Mouse (Mus musculus) G1E (cell line): ENCODE measurements at regions not wholly inside any gene's neighbourhood (a gene's known extent, or its start where the extent isn't known, plus 50 kb on each side); places are given as distances from the start of the nearest gene placed in this dataset.

Experiments used
- CTCF ChIP-seq: IDR thresholded peaks from 2 replicates; pipeline ENCODE4 v1.5.1; 2012; ENCODE audit warnings: low read depth, low read length, inconsistent platforms, mixed read lengths
- POLR2AphosphoS5 ChIP-seq: IDR thresholded peaks from 2 replicates; pipeline ENCODE4 v1.6.1; 2012; ENCODE audit warnings: low read depth, low read length, inconsistent platforms; ENCODE audit not compliant: insufficient replicate concordance
- TAL1 ChIP-seq: conservative IDR thresholded peaks from 2 replicates; pipeline ENCODE4 v1.6.1; 2012; ENCODE audit warnings: low read depth, low read length, inconsistent platforms, mixed read lengths

- TF ChIP-seq CTCF = no peak
- TF ChIP-seq POLR2AphosphoS5 = no peak
- TF ChIP-seq TAL1 = no peak
These were observed 67.3 kb upstream of the Fam3c start for GRCm38 (mm10) chr6:22423070-22423980.
